Mouse (Mus musculus): ENCODE results near the gene Shf. TPM values are rescaled to one million over a fixed set of nuclear protein-coding genes. Genes with fewer than 3 reads are reported as not detected.

Shf gene
- polyA plus RNA-seq, 1 experiment from 2014 or later, result 9.5 TPM

DNA sequence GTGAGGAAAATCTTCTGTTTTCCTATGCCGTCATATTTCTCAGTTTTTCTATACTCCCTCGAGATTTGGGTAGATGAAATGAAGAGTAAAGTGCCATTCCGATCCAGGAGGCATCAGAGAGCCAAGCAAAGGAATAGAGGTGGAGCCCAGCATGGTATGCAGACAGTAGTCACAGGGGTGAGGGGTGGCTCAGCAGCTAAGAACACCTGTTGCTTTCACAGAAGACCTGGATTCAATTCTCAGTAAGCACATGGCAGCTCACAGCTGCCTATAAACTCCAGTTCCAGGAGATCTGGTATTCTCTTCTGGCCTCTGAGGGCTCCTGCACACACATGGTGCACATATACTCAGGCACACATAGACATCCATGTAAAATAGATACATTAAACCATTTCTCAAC, 3.1 kb upstream of the Shf start:
- Histone ChIP-seq H3K4me3 (replicated peaks; ENCODE audit: low read length) (no peak overlapping the region), H3K27me3 (replicated peaks; ENCODE audit: control insufficient read depth, insufficient read depth, low read length) (0 out of 2 replicates have a peak, but pooled peaks cover 6% of the 10 kb centered on the region), H3K4me1 (replicated peaks; ENCODE audit: control insufficient read depth, insufficient read depth, low read length) (peaks cover 23% of the 10 kb centered on the region), H3K27ac (ENCODE audit: low read length) (no peak overlapping the region), H3K36me3 (ENCODE audit: control insufficient read depth, insufficient read depth) (no peaks in the 10 kb centered on the region), H3K9ac (replicated peaks; ENCODE audit: low read depth, low read length) (no peak overlapping the region), H3K4me2 (ENCODE audit: low read length) (no peak overlapping the region), H3K9me3 (ENCODE audit: control insufficient read depth, low read length) (no peaks in the 10 kb centered on the region)
- ATAC-seq, result no peak
- 66% methylated on average over 3 of the region's 3 CpGs for WGBS

DNA sequence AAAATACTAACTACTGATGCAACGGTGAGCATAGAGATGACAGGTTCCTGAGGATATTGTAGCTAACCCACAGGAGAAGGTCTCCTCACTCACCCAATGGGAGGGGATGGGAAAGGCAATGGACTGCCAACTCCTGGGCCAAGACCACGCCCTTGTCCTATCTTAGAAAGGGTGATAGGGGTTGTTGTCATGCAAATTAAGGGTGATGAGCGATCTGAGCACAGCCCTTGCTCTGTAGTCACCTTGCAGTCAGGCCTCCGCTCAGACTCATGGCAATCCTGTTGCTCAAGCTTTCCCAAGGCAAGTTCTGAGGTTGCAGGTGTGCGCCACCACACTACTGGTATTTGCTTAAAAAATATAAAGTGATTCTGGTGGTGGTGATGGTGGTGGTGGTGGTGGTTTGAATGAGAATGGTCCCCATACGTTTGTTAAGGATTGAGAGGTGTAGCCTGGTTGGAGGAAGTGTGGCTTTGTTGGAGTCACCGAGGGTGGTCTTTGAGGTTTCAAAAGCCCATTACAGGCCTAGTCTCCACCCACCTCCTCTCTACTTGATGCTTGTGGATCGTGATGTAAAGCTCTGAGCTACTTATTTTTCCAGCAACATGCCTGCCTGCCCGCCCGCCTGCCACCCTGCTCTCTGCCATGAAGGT, 1.3 kb upstream of the Shf start:
- Histone ChIP-seq H3K9ac (replicated peaks; ENCODE audit: low read depth, low read length) (no peak overlapping the region), H3K27ac (ENCODE audit: low read length) (no peak overlapping the region), H3K36me3 (ENCODE audit: control insufficient read depth, insufficient read depth) (no peaks in the 10 kb centered on the region), H3K4me1 (replicated peaks; ENCODE audit: control insufficient read depth, insufficient read depth, low read length) (peaks cover 38% of the 10 kb centered on the region), H3K4me2 (ENCODE audit: low read length) (no peak overlapping the region), H3K4me3 (replicated peaks; ENCODE audit: low read length) (no peak overlapping the region), H3K9me3 (ENCODE audit: control insufficient read depth, low read length) (no peaks in the 10 kb centered on the region), H3K27me3 (replicated peaks; ENCODE audit: control insufficient read depth, insufficient read depth, low read length) (0 out of 2 replicates have a peak, but pooled peaks cover 6% of the 10 kb centered on the region)
- WGBS, result 24% methylated on average over 10 of the region's 10 CpGs
- no peak for ATAC-seq

DNA sequence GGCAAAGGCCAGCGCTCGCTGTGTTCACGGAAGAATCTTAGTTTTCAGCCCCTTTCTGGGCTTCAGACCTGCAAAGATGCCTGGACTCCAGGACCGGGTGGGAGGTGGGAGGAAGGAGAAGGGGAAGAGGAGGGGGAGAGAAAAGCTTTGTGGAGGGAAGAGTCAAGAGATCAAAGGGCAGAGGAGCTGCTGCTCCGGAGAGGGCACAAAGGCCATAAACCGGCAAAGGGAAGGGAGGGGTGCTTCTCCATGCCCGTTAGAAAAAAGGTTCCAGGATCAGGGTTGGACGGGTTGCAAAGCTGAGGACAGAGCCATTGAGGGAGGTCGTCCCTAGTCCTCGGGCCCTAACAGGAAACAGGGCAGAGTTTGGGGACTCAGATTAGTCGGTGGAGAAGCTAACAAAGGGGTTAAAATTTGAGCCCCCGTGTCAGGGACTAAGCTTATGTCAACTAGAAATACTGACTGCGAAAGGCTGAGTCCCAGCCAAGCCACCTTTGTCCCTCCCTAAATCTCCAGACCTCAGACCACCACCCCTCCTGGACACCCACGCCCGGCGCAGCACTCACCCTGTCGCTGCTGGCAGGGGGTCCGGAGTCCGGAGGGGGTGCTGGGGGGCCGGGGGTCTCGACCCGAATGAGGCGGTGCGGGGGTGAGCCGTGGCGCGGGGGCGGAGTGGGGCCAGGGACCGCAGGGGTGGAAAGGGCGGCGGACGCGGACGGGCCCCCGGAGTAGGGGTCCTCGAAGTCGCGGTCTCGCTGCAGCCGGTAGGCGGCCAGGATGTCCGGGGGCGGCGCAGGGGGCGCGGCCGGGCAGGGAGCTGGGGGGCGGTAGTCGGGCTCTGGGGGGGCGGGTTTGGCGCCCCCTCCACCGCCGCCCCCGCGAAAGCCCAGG, 636 bp downstream of the Shf start:
- H3K9ac ChIP-seq (replicated peaks; ENCODE audit: low read depth, low read length), result peak overlapping the region; percentile 88
- WGBS, result under 1% methylated on average over 38 of the region's 55 CpGs
- peak overlapping the region; percentile 48 for H3K27ac ChIP-seq (ENCODE audit: low read length)
- no peaks in the 10 kb centered on the region for H3K9me3 ChIP-seq (ENCODE audit: control insufficient read depth, low read length)
- 0 out of 2 replicates have a peak, but pooled peaks cover 6% of the 10 kb centered on the region for H3K27me3 ChIP-seq (replicated peaks; ENCODE audit: control insufficient read depth, insufficient read depth, low read length)
- H3K4me2 ChIP-seq (ENCODE audit: low read length), result peak overlapping the region; percentile 70
- ATAC-seq, result peak; percentile 44
- peak overlapping the region; percentile 81 for H3K4me3 ChIP-seq (replicated peaks; ENCODE audit: low read length)
- H3K36me3 ChIP-seq (ENCODE audit: control insufficient read depth, insufficient read depth), result no peaks in the 10 kb centered on the region
- H3K4me1 ChIP-seq (replicated peaks; ENCODE audit: control insufficient read depth, insufficient read depth, low read length), result peaks cover 36% of the 10 kb centered on the region

DNA sequence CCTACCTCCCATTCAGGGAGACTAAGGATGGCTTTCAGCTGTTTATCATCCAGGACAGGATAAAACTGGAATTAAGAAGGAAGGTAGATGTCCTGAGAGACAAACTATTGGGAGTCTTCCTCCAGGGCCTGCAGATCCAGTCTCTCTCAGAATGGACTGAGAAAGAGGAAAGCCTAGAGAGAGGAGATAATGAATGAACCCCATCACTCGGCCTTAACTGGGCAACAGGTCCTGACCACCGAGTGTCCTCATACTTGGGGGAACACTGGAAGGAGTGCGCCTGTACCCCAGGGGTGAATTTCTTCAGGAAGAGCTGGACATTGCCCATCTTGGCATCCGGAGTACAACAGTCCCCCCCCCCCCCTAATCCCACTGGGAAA, 1.3 kb downstream of the Shf start:
- WGBS, result 13% methylated on average over 4 of the region's 4 CpGs
- no peak overlapping the region for H3K27ac ChIP-seq (ENCODE audit: low read length)

DNA sequence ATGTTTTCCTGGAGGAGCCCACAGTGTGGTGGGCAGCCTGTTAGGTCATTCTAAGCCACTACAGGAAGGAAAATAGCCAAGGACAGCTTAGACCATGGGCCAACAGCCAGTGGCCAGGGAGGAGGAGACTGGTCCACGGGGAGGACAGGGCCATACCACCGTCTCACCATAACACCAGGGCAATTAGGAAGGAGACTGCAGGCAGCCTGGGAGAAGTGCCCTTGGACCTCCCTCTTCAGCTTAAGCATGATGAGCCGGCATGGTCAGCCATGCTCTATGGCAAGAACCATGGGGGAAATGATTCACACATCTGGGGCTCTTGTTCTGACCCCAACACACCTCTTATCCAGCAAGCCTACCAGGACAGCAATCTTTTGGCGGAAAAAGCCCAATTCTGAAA, 1.8 kb downstream of the Shf start:
- H3K27ac ChIP-seq (ENCODE audit: low read length), result no peak overlapping the region

More for the DNA sequence above, 1.3 kb downstream of the Shf start:
- peak overlapping the region; percentile 88 for H3K9ac ChIP-seq (replicated peaks; ENCODE audit: low read depth, low read length)
- peak overlapping the region; percentile 81 for H3K4me3 ChIP-seq (replicated peaks; ENCODE audit: low read length)
- peaks cover 36% of the 10 kb centered on the region for H3K4me1 ChIP-seq (replicated peaks; ENCODE audit: control insufficient read depth, insufficient read depth, low read length)
- H3K27me3 ChIP-seq (replicated peaks; ENCODE audit: control insufficient read depth, insufficient read depth, low read length), result 0 out of 2 replicates have a peak, but pooled peaks cover 6% of the 10 kb centered on the region
- H3K36me3 ChIP-seq (ENCODE audit: control insufficient read depth, insufficient read depth), result no peaks in the 10 kb centered on the region
- no peaks in the 10 kb centered on the region for H3K9me3 ChIP-seq (ENCODE audit: control insufficient read depth, low read length)
- ATAC-seq, result no peak
- H3K4me2 ChIP-seq (ENCODE audit: low read length), result peak overlapping the region; percentile 70

DNA sequence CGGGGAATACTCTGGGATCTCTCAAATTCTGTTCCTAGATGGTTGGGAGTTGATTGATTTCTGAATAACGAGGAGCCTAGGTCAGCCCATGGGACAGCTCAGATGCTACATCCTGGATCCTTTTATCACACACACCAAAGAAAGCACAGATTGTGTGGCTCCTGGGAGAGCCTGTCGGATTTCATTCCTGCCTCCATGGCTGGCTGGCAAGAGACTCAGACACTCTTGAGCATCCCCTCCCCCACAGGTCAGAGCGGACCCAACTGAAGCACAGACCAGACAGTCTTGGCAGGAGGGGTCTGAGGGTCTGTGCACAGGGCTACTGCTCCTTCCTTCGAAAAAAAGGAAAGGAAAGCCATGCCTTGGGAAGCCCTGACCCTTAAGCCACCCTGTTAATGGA, 2.3 kb downstream of the Shf start:
- WGBS, result 35% methylated on average over 5 of the region's 5 CpGs
- H3K4me1 ChIP-seq (replicated peaks; ENCODE audit: control insufficient read depth, insufficient read depth, low read length), result peaks cover 36% of the 10 kb centered on the region
- no peak overlapping the region for H3K9ac ChIP-seq (replicated peaks; ENCODE audit: low read depth, low read length)
- H3K4me3 ChIP-seq (replicated peaks; ENCODE audit: low read length), result peak overlapping the region; percentile 81; the same call in 1 of the 2 replicates
- H3K27ac ChIP-seq (ENCODE audit: low read length), result no peak overlapping the region; the same call in 1 of the 2 replicates
- no peaks in the 10 kb centered on the region for H3K9me3 ChIP-seq (ENCODE audit: control insufficient read depth, low read length)
- ATAC-seq, result no peak
- H3K27me3 ChIP-seq (replicated peaks; ENCODE audit: control insufficient read depth, insufficient read depth, low read length), result 0 out of 2 replicates have a peak, but pooled peaks cover 6% of the 10 kb centered on the region
- peak overlapping the region; percentile 70 for H3K4me2 ChIP-seq (ENCODE audit: low read length)
- no peaks in the 10 kb centered on the region for H3K36me3 ChIP-seq (ENCODE audit: control insufficient read depth, insufficient read depth)

More for the DNA sequence above, 1.8 kb downstream of the Shf start:
- 46% methylated on average over 4 of the region's 4 CpGs for WGBS
- H3K9me3 ChIP-seq (ENCODE audit: control insufficient read depth, low read length), result no peaks in the 10 kb centered on the region
- peak overlapping the region; percentile 70 for H3K4me2 ChIP-seq (ENCODE audit: low read length)
- no peak overlapping the region; the same call in 1 of the 2 replicates for H3K9ac ChIP-seq (replicated peaks; ENCODE audit: low read depth, low read length)
- H3K27me3 ChIP-seq (replicated peaks; ENCODE audit: control insufficient read depth, insufficient read depth, low read length), result 0 out of 2 replicates have a peak, but pooled peaks cover 6% of the 10 kb centered on the region
- peak overlapping the region; percentile 81 for H3K4me3 ChIP-seq (replicated peaks; ENCODE audit: low read length)
- H3K36me3 ChIP-seq (ENCODE audit: control insufficient read depth, insufficient read depth), result no peaks in the 10 kb centered on the region
- H3K4me1 ChIP-seq (replicated peaks; ENCODE audit: control insufficient read depth, insufficient read depth, low read length), result peaks cover 36% of the 10 kb centered on the region
- no peak for ATAC-seq

DNA sequence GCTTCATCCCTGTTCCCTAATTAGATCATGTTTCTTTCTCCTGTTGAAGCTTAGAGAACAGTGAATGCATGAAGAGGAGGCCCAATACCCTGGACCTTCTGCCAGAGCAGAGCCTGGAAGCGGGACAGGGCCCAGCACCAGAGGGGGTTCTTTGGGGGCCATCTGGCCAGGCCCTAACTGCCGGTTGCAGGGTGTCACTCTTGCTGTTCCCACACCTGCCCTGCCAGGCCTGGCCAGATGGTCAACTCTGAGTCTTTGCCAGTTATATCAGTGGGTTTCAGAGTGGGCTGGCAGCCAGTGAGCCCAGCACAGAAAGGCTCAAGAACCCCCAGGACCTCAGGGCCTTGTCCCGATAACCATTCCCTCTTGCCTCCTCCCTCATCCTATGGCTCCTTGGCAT, 2.9 kb downstream of the Shf start:
- Histone ChIP-seq H3K36me3 (ENCODE audit: control insufficient read depth, insufficient read depth) (no peaks in the 10 kb centered on the region), H3K27ac (ENCODE audit: low read length) (peak overlapping the region; percentile 24), H3K9me3 (ENCODE audit: control insufficient read depth, low read length) (no peaks in the 10 kb centered on the region), H3K4me3 (replicated peaks; ENCODE audit: low read length) (no peak overlapping the region), H3K4me2 (ENCODE audit: low read length) (peak overlapping the region; percentile 12; the same call in 1 of the 2 replicates), H3K4me1 (replicated peaks; ENCODE audit: control insufficient read depth, insufficient read depth, low read length) (peaks cover 36% of the 10 kb centered on the region), H3K27me3 (replicated peaks; ENCODE audit: control insufficient read depth, insufficient read depth, low read length) (0 out of 2 replicates have a peak, but pooled peaks cover 4% of the 10 kb centered on the region), H3K9ac (replicated peaks; ENCODE audit: low read depth, low read length) (no peak overlapping the region)
- WGBS, result 37% methylated on average over 3 of the region's 3 CpGs
- 0 out of 2 replicates have a peak, but pooled peaks have one; percentile 18 for ATAC-seq

DNA sequence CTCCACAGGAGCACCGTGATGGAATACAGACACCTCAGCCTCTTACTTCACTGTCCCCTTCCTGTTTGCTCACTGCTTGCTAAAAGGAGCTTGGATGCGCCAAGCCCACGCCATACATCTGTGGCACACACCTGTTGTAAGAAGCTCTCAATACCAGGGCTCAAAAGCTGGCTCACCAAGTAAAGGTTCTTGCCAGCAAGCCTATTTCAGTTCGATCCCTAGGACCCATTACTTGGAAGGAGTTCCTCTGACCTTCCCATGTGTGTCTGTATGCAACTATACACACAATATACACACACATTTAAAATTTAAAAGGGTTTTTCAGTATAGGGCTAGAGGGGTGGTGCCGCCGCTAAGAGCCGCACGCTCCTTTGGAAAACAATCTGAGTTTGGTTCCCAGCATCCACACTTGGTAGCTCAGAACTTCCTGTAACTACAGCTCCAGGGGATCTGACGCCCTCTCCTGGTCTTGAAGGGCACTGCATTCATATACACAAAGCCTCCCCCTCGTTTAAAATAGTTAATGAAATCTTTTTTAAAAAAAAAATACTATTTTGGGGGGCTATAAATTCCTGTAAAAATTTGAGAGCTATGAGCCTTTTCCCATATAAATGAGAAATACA, 3.6 kb downstream of the Shf start:
- no peak overlapping the region for H3K4me2 ChIP-seq (ENCODE audit: low read length)
- peaks cover 36% of the 10 kb centered on the region for H3K4me1 ChIP-seq (replicated peaks; ENCODE audit: control insufficient read depth, insufficient read depth, low read length)
- H3K27ac ChIP-seq (ENCODE audit: low read length), result no peak overlapping the region
- WGBS, result 83% methylated on average over 10 of the region's 10 CpGs
- H3K9me3 ChIP-seq (ENCODE audit: control insufficient read depth, low read length), result no peaks in the 10 kb centered on the region
- no peak overlapping the region for H3K4me3 ChIP-seq (replicated peaks; ENCODE audit: low read length)
- H3K27me3 ChIP-seq (replicated peaks; ENCODE audit: control insufficient read depth, insufficient read depth, low read length), result no peaks in the 10 kb centered on the region
- ATAC-seq, result no peak
- H3K36me3 ChIP-seq (ENCODE audit: control insufficient read depth, insufficient read depth), result no peaks in the 10 kb centered on the region
- no peak overlapping the region for H3K9ac ChIP-seq (replicated peaks; ENCODE audit: low read depth, low read length)
